In genomic region chr5:143112281-143113246, GRCm38 (mm10) we compare ENCODE assay signal across 7 mouse cellular contexts. TPM values are rescaled to one million over a fixed set of nuclear protein-coding genes. Genes with fewer than 3 reads are reported as not detected.
A peak's percentile ranks its signal among the peaks of the same experiment; 100 is the strongest.
DNase-seq lines count a peak whose midpoint lies in the region; ATAC-seq lines count a peak whose summit lies in the region.

Rnf216 (minus strand) TSS chr5:143112994.

- H3K36me3 ChIP-seq in intestine, embryonic 16.5 days (ENCODE audit: control insufficient read depth, insufficient read depth, low read length) = no peaks in the 10 kb centered on the region
- H3K36me3 ChIP-seq in midbrain, embryonic 11.5 days (ENCODE audit: control insufficient read depth, insufficient read depth, low read length) = no peaks in the 10 kb centered on the region

- peak; percentile 97 for ATAC-seq in intestine, embryonic 16.5 days
- ATAC-seq in midbrain, embryonic 11.5 days (ENCODE audit: low FRiP score) = peak; percentile 95

- H3K4me1 ChIP-seq in intestine, embryonic 16.5 days (ENCODE audit: control insufficient read depth, insufficient read depth, low read length) = peaks cover 22% of the 10 kb centered on the region
- H3K4me1 ChIP-seq in midbrain, embryonic 11.5 days (ENCODE audit: control insufficient read depth, insufficient read depth, low read length) = peaks cover 9% of the 10 kb centered on the region

- H3K27ac ChIP-seq in intestine, embryonic 16.5 days (ENCODE audit: low read length) = peak within 1 kb of the TSS; percentile 91
- H3K27ac ChIP-seq in midbrain, embryonic 11.5 days (ENCODE audit: low read depth, low read length) = peak within 1 kb of the TSS; percentile 83

- peak within 1 kb of the TSS; percentile 81 for H3K4me2 ChIP-seq in intestine, embryonic 16.5 days (ENCODE audit: low read depth, low read length)
- peak within 1 kb of the TSS; percentile 92 for H3K4me2 ChIP-seq in midbrain, embryonic 11.5 days

- intact Hi-C loops in left cerebral cortex, postnatal 36 days (cut with DNase I) = loop anchor here (2.0 kb wide), 1 partner anchor 68 kb away; the partner anchor contains the start of genes Rbak and Spdye4b

- H3K9ac ChIP-seq in intestine, embryonic 16.5 days (ENCODE audit: low read depth, low read length) = peak within 1 kb of the TSS; percentile 91
- peak within 1 kb of the TSS; percentile 89 for H3K9ac ChIP-seq in midbrain, embryonic 11.5 days (ENCODE audit: low read length)

- H3K9me3 ChIP-seq in intestine, embryonic 16.5 days (ENCODE audit: control insufficient read depth, low read length) = no peaks in the 10 kb centered on the region
- no peaks in the 10 kb centered on the region for H3K9me3 ChIP-seq in midbrain, embryonic 11.5 days (ENCODE audit: control insufficient read depth, low read length)

- WGBS in intestine, embryonic 16.5 days = under 1% methylated on average over 103 of the region's 110 CpGs
- WGBS in midbrain, embryonic 11.5 days = 1% methylated on average over 99 of the region's 110 CpGs

- H3K27me3 ChIP-seq in intestine, embryonic 16.5 days (replicated peaks; ENCODE audit: control insufficient read depth, insufficient read depth, low read length) = no peaks in the 10 kb centered on the region
- no peaks in the 10 kb centered on the region for H3K27me3 ChIP-seq in midbrain, embryonic 11.5 days (ENCODE audit: control insufficient read depth, insufficient read depth, low read length)

- peak; percentile 91 for DNase-seq in adrenal gland, adult 8-10 months
- DNase-seq in embryo, embryonic 9.5 days (ENCODE audit: extremely low spot score) = peak; percentile 93
- DNase-seq in gastrocnemius, postnatal 4 days (ENCODE audit: low spot score in 2 of 2) = peak; percentile 86 to 93
- DNase-seq in left cerebral cortex, postnatal 36 days (ENCODE audit: low spot score in 2 of 2) = peak; percentile 93
- peak; percentile 98 for DNase-seq in midbrain, embryonic 11.5 days (ENCODE audit: low spot score, missing footprints)
- DNase-seq in skeletal muscle tissue, adult 2 months (ENCODE audit: low read depth, low spot score) = peak; percentile 94

- peak within 1 kb of the TSS; percentile 93 for H3K4me3 ChIP-seq in intestine, embryonic 16.5 days (ENCODE audit: low read length)
- peak within 1 kb of the TSS; percentile 93 for H3K4me3 ChIP-seq in midbrain, embryonic 11.5 days (ENCODE audit: low read depth, low read length)

RNA-seq across cellular contexts. Expression of gene Rnf216, which starts in this region (rescaled TPM):
- total RNA-seq in adrenal gland, adult 8-10 months (2022) = 10 to 100 TPM; 41.7 to 58.3 (median 53.6) TPM
- total RNA-seq in gastrocnemius, postnatal 4 days (2021) = 10 to 100 TPM; 34.0 to 39.8 TPM
- polyA plus RNA-seq in intestine, embryonic 16.5 days (2015; fragmentation: Nextera tagmentation; extraction: Ambion mirVana) = 26.5 and 28.4 TPM in 2 replicates
- 10 to 100 TPM; 37.4 to 45.4 TPM for total RNA-seq in left cerebral cortex, postnatal 36 days (2021)
- polyA plus RNA-seq in midbrain, embryonic 11.5 days (2014; fragmentation: Nextera tagmentation; extraction: Ambion mirVana) = 29.2 and 29.4 TPM in 2 replicates

Comparison
In these comparisons a context has a peak if more than half of its experiments do, and no peak if none do; other contexts are left out.
1. Peak in every context shown above with its lines: DNase-seq, ATAC-seq, H3K4me3 ChIP-seq and H3K27ac ChIP-seq.